Mouse (Mus musculus) kidney, postnatal 4 days (tissue): ENCODE measurements around the gene Plekhb1.

Experiments
- DNase-seq, 2 experiments: peaks; one replicate each; pipeline ENCODE4 v3.0.0; 2021; ENCODE audit warnings: mixed read lengths in 2 of 2

Plekhb1 gene

DNA sequence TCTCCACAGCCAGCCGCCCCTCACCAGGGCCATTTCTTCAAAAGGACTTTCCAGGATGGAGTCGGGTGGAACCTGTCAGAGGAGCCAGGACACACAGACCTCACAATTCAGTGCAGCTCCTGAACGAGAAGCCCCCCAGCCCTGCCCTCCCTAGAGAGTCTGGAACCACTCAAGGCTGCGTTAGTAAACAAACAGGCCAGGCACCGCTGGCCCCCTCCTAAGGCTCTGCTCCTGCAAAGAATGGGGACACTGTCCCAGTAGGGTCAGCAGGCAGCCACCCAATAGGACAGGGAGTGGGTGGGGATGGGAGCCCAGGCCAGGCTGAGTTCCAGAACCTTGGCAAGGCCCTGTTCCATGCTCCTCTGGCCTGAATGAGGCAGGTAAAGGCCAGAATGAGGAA is 5.5 kb downstream of the Plekhb1 start:
- no peak for DNase-seq

- no peak for DNase-seq
Measured at GRCm38 (mm10) chr7:100654441-100654840, 7.8 kb downstream of the Plekhb1 start.

GRCm38 (mm10) chr7:100653480-100654266 is 8.5 kb downstream of the Plekhb1 start:
- no peak for DNase-seq

DNA sequence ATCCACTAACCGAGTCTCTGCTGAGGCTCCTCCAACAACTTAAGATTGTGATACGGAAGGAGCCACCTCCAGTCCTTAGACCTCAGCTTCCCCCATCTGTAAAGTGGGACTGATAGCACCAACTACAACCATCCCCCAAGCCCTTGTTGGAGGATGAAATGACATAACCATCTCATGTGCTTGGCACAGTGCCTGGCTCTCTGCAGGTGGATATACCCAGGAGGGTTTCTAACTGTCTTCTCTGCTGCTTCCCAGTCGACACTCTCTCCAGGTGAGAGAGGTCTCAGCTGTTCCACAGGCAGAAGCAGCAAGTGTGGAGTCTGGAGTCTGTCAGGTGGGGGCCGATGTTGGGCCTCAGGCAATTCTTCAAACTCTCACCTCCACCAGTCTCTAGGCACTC is 11.2 kb downstream of the Plekhb1 start:
- no peak for DNase-seq

DNA sequence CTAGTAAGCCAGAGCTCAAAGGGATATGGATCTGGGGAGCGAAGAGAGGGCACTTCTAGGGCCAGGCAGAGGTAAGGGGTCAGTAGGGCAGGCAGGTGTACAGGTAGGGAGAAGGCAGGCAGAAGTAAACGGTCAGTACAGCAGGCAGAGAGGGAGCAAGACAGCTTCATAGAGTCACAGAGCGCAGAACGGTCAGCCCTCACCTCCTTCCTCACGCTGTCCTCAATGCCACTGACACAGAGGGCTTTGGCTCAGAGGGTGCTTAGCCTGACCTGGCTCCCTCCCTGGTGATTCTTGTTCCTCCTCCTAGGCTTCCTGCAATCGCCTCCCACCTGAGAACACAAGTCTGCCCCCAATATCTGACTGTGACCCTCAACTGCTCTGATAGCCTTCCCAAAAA is 11.8 kb downstream of the Plekhb1 start:
- DNase-seq: no peak

- no peak for DNase-seq
Measured at GRCm38 (mm10) chr7:100649826-100650225, 12.4 kb downstream of the Plekhb1 start.

GRCm38 (mm10) chr7:100649095-100649494 is 13.1 kb downstream of the Plekhb1 start:
- DNase-seq: no peak

- peak; percentile 81 to 84 for DNase-seq
Measured at GRCm38 (mm10) chr7:100645147-100645546, 17.1 kb downstream of the Plekhb1 start.

- no peak for DNase-seq
Measured at GRCm38 (mm10) chr7:100642413-100642812, 19.8 kb downstream of the Plekhb1 start.

- DNase-seq: peak; percentile 49 to 51
Measured at GRCm38 (mm10) chr7:100637657-100638056, 24.6 kb downstream of the Plekhb1 start.

GRCm38 (mm10) chr7:100624538-100624937 is 37.7 kb downstream of the Plekhb1 start:
- peak; percentile 33 to 63 for DNase-seq

DNA sequence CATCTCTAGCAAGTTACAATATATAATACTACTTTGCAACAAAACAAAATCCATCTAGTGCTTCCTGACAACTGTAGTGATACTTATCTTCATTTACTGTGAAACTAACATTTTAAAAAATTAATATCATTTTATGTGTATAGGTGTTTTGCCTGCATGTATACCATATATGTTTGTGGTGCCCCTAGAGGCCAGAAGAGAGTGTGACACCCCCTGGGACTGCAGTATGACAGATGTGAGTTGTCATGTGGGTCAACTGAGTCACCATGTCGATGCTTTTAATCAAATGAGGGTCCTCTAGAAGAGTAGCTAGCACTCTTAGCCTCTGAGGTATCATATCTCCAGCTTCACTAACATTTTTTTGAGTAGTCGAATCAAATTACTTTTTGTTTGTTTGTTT is 39.9 kb downstream of the Plekhb1 start:
- DNase-seq: no peak

DNA sequence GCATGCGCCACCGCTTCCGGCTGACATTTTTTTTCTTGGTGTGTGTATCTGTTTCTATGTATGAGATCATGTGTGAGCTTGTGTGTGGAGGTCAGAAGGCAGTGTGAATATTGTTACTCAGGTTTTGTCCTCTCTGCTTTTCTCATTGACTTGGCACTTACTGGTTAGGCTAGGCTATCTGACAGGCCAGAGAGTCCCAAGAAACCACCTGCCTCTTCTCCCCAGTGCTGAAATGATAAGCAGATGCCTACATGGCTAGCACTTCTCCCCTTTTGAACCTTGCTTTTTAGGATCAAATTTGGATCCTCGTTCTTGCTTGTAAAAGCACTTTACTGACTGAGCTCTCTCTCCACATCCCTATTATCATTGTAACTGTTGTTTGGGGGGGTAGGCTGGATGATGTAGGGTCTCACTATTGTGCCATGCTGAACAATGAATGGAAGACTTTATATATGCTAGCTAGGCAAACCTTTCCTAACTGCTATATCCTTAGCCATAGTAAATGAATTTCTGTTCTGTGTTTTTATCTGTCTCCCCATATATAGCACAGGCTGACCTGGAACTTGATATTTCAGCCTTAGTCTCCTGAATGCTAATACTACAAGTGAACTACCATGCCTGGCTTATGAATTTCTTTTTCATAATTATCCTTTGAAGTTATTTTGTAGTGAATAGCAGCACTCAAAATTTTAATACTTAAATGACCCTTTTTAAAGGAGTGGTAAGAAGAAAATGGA is 45.9 kb downstream of the Plekhb1 start:
- DNase-seq: no peak

DNA sequence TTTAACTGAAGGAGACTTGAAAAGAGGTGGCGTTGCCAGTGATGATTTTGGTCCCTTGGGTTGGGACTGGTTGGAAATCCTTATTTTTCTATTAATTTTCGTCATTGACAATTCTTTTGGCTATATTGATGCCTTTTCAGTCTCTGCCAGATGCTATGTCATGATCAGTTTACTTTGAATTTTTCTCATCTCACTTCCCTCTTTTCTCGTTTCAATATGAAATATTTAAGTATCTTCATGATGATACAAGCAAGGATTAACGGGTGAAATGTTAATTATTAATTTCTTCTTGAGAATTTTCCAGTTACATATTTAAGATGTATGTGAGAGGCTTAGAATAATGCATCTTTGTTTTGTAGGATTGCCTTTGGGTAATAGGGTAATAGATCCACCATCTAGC is 53.3 kb downstream of the Plekhb1 start:
- DNase-seq: no peak

- peak; percentile 71 to 79 for DNase-seq
Measured at GRCm38 (mm10) chr7:100608130-100608741, 54.0 kb downstream of the Plekhb1 start, which contains the start of gene Mrpl48. Mrpl48 (minus strand) TSS chr7:100608301.

DNA sequence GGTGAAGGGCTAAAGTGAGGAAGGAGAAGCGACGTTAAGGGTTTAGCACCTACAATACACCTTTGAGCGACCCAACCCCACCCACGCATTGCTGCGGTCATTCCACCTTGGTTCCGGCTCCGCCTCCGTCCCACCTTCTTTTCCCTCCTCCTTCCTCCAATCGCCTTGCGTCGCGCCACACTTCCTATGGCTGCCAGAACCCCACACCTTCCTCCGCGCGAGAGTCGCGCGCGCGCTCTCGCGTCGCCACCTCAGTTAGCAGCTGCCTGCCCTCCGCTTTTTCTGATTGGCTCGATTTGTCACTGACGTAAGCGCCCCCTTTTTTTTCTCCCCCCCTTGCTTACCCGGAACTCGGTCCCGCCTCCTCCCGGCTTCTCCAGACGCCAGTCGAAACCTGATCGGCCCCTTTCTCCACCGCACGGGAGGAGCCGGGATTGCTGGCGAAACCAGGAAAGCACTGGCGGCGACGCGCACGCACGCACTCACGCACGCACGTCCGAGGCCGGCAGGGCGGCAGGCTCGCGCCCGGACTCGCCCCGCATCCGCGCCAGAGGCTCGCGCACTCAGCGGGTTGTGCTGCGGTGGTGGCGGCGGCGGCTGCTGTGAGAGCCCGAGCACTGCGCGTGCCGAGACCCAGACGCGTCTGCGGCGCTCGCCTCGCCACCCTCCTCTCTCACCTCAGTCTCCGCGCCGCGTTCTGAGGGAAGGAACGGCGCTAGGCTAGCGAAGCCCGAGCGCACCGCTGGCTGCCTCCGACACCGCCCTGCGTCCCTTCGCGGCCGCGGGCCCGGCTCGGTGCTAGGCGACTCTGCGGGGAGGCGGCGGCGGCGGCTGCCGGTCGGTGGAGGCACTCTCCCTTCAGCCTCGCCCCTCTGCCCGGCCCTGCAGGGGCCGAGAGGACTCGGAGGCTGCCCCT is 54.7 kb downstream of the Plekhb1 start, which contains the start of gene Rab6a:
Rab6a (plus strand) TSS at position 197 of the 916 bp plus-strand sequence.
- DNase-seq: peak; percentile 98 to 99

GRCm38 (mm10) chr7:100600211-100600610 is 62.0 kb downstream of the Plekhb1 start:
- no peak for DNase-seq

DNA sequence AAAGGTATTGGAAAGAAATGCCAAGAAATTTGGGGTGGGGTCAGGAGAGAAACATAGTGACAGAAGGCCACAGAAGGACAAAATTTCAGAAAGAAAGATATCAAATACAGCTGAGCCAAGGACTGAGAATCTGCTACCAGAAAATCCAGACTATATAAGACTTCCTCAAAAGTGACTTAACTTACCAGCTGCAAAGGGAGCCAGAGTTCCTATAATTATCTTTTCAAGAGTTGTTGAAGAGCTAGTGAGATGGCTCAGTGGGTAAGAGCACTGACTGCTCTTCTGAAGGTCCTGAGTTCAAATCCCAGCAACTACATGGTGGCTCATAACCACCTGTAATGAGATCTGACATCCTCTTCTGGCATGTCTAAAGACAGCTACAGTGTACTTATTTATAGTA is 68.9 kb downstream of the Plekhb1 start:
- DNase-seq: no peak
